Mouse (Mus musculus): ENCODE results near the gene Tmem145. TPM values are rescaled to one million over a fixed set of nuclear protein-coding genes. Genes with fewer than 3 reads are reported as not detected.

The Tmem145 gene
- polyA plus RNA-seq, 1 experiment = 1.3 TPM

GRCm38 (mm10) chr7:25333596-25334307, 27.8 kb downstream of the Tmem145 start:
- Histone ChIP-seq H3K27me3 (ENCODE audit: control insufficient read depth, insufficient read depth, low read length) (no peaks in the 10 kb centered on the region), H3K4me3 (ENCODE audit: control insufficient read depth, low read depth, low read length) (no peak overlapping the region), H3K4me1 (ENCODE audit: control insufficient read depth, insufficient read depth, low read length) (peaks cover 4% of the 10 kb centered on the region), H3K36me3 (ENCODE audit: control insufficient read depth, insufficient read depth, low read length) (no peaks in the 10 kb centered on the region), H3K27ac (ENCODE audit: control insufficient read depth, insufficient read depth, low read depth, low read length) (no peak overlapping the region)
- peak; percentile 80; the same call in 1 of the 2 replicates for TF ChIP-seq CTCF (IDR thresholded peaks at IDR 0.05; ENCODE audit: control insufficient read depth, insufficient read depth, insufficient replicate concordance, low read depth, low read length)
- TF ChIP-seq POLR2A (IDR thresholded peaks at IDR 0.05; ENCODE audit: control insufficient read depth, low read depth, low read length) = no peak

GRCm38 (mm10) chr7:25334472-25334871, 28.6 kb downstream of the Tmem145 start:
- no peaks in the 10 kb centered on the region for H3K27me3 ChIP-seq (ENCODE audit: control insufficient read depth, insufficient read depth, low read length)
- H3K4me3 ChIP-seq (ENCODE audit: control insufficient read depth, low read depth, low read length) = no peak overlapping the region
- no peak overlapping the region for H3K27ac ChIP-seq (ENCODE audit: control insufficient read depth, insufficient read depth, low read depth, low read length)
- no peak for TF ChIP-seq CTCF (IDR thresholded peaks at IDR 0.05; ENCODE audit: control insufficient read depth, insufficient read depth, insufficient replicate concordance, low read depth, low read length)
- no peak for TF ChIP-seq POLR2A (IDR thresholded peaks at IDR 0.05; ENCODE audit: control insufficient read depth, low read depth, low read length)
- H3K4me1 ChIP-seq (ENCODE audit: control insufficient read depth, insufficient read depth, low read length) = peaks cover 4% of the 10 kb centered on the region
- no peaks in the 10 kb centered on the region for H3K36me3 ChIP-seq (ENCODE audit: control insufficient read depth, insufficient read depth, low read length)

- H3K27me3 ChIP-seq (ENCODE audit: control insufficient read depth, insufficient read depth, low read length) = no peaks in the 10 kb centered on the region
- TF ChIP-seq POLR2A (IDR thresholded peaks at IDR 0.05; ENCODE audit: control insufficient read depth, low read depth, low read length) = no peak
- TF ChIP-seq CTCF (IDR thresholded peaks at IDR 0.05; ENCODE audit: control insufficient read depth, insufficient read depth, insufficient replicate concordance, low read depth, low read length) = no peak
Measured at GRCm38 (mm10) chr7:25339329-25339728, 33.4 kb downstream of the Tmem145 start.

GRCm38 (mm10) chr7:25341000-25341784, 35.3 kb downstream of the Tmem145 start:
- no peaks in the 10 kb centered on the region for H3K27me3 ChIP-seq (ENCODE audit: control insufficient read depth, insufficient read depth, low read length)
- H3K4me1 ChIP-seq (ENCODE audit: control insufficient read depth, insufficient read depth, low read length) = peaks cover 6% of the 10 kb centered on the region
- no peak overlapping the region for H3K4me3 ChIP-seq (ENCODE audit: control insufficient read depth, low read depth, low read length)
- TF ChIP-seq CTCF (IDR thresholded peaks at IDR 0.05; ENCODE audit: control insufficient read depth, insufficient read depth, insufficient replicate concordance, low read depth, low read length) (no peak), POLR2A (IDR thresholded peaks at IDR 0.05; ENCODE audit: control insufficient read depth, low read depth, low read length) (no peak)
- no peaks in the 10 kb centered on the region for H3K36me3 ChIP-seq (ENCODE audit: control insufficient read depth, insufficient read depth, low read length)
- H3K27ac ChIP-seq (ENCODE audit: control insufficient read depth, insufficient read depth, low read depth, low read length) = no peak overlapping the region

More at GRCm38 (mm10) chr7:25339329-25339728, 33.4 kb downstream of the Tmem145 start:
- H3K27ac ChIP-seq (ENCODE audit: control insufficient read depth, insufficient read depth, low read depth, low read length) = no peak overlapping the region
- peaks cover 4% of the 10 kb centered on the region for H3K4me1 ChIP-seq (ENCODE audit: control insufficient read depth, insufficient read depth, low read length)
- no peak overlapping the region for H3K4me3 ChIP-seq (ENCODE audit: control insufficient read depth, low read depth, low read length)
- no peaks in the 10 kb centered on the region for H3K36me3 ChIP-seq (ENCODE audit: control insufficient read depth, insufficient read depth, low read length)

GRCm38 (mm10) chr7:25348861-25349260, 43.0 kb downstream of the Tmem145 start:
- H3K4me1 ChIP-seq (ENCODE audit: control insufficient read depth, insufficient read depth, low read length) = peaks cover 2% of the 10 kb centered on the region; the same call in 1 of the 2 replicates
- H3K27ac ChIP-seq (ENCODE audit: control insufficient read depth, insufficient read depth, low read depth, low read length) = no peak overlapping the region
- no peaks in the 10 kb centered on the region for H3K36me3 ChIP-seq (ENCODE audit: control insufficient read depth, insufficient read depth, low read length)
- H3K27me3 ChIP-seq (ENCODE audit: control insufficient read depth, insufficient read depth, low read length) = no peaks in the 10 kb centered on the region
- TF ChIP-seq POLR2A (IDR thresholded peaks at IDR 0.05; ENCODE audit: control insufficient read depth, low read depth, low read length) (no peak), CTCF (IDR thresholded peaks at IDR 0.05; ENCODE audit: control insufficient read depth, insufficient read depth, insufficient replicate concordance, low read depth, low read length) (no peak)
- no peak overlapping the region for H3K4me3 ChIP-seq (ENCODE audit: control insufficient read depth, low read depth, low read length)

- Histone ChIP-seq H3K4me1 (ENCODE audit: control insufficient read depth, insufficient read depth, low read length) (no peaks in the 10 kb centered on the region), H3K4me3 (ENCODE audit: control insufficient read depth, low read depth, low read length) (no peak overlapping the region), H3K27ac (ENCODE audit: control insufficient read depth, insufficient read depth, low read depth, low read length) (no peak overlapping the region), H3K36me3 (ENCODE audit: control insufficient read depth, insufficient read depth, low read length) (peaks cover 2% of the 10 kb centered on the region; the same call in 1 of the 2 replicates), H3K27me3 (ENCODE audit: control insufficient read depth, insufficient read depth, low read length) (no peaks in the 10 kb centered on the region)
- TF ChIP-seq CTCF (IDR thresholded peaks at IDR 0.05; ENCODE audit: control insufficient read depth, insufficient read depth, insufficient replicate concordance, low read depth, low read length) = no peak
- TF ChIP-seq POLR2A (IDR thresholded peaks at IDR 0.05; ENCODE audit: control insufficient read depth, low read depth, low read length) = no peak
Measured at GRCm38 (mm10) chr7:25358721-25359206, 52.9 kb downstream of the Tmem145 start.

- H3K27me3 ChIP-seq (ENCODE audit: control insufficient read depth, insufficient read depth, low read length) = no peaks in the 10 kb centered on the region
- H3K27ac ChIP-seq (ENCODE audit: control insufficient read depth, insufficient read depth, low read depth, low read length) = no peak overlapping the region
- H3K4me1 ChIP-seq (ENCODE audit: control insufficient read depth, insufficient read depth, low read length) = no peaks in the 10 kb centered on the region; the same call in 1 of the 2 replicates
- H3K4me3 ChIP-seq (ENCODE audit: control insufficient read depth, low read depth, low read length) = no peak overlapping the region
- TF ChIP-seq POLR2A (IDR thresholded peaks at IDR 0.05; ENCODE audit: control insufficient read depth, low read depth, low read length) = no peak
- TF ChIP-seq CTCF (IDR thresholded peaks at IDR 0.05; ENCODE audit: control insufficient read depth, insufficient read depth, insufficient replicate concordance, low read depth, low read length) = no peak
- peaks cover 2% of the 10 kb centered on the region; the same call in 1 of the 2 replicates for H3K36me3 ChIP-seq (ENCODE audit: control insufficient read depth, insufficient read depth, low read length)
Measured at GRCm38 (mm10) chr7:25363151-25363550, 57.2 kb downstream of the Tmem145 start.
